Mouse (Mus musculus) embryonic facial prominence, embryonic 11.5 days (tissue): Measurements from ENCODE around the gene Pld3. TPM values are rescaled to one million over a fixed set of nuclear protein-coding genes. Genes with fewer than 3 reads are reported as not detected.
A peak's percentile ranks its signal among the peaks of the same experiment; 100 is the strongest.

Source experiments
- ATAC-seq: fragments of 200-750 bp; cut with Nextera tagmentation; replicated peaks from 2 replicates; pipeline ENCODE4 v1.8.0; 2017; ENCODE audit warnings: low read depth; ENCODE audit not compliant: insufficient number of reproducible peaks, low FRiP score, low TSS enrichment
- DNase-seq: peaks from one replicate; pipeline ENCODE4 v3.0.0-alpha.2; 2015; ENCODE audit warnings: low spot score
- H3K27ac ChIP-seq: fragments of 300-500 bp; sonication (generic); replicated peaks from 2 replicates; pipeline ENCODE4 v1.5.1; 2014; ENCODE audit warnings: mild to moderate bottlenecking, low read depth, low read length, control low read depth
- H3K27me3 ChIP-seq: fragments of 300-500 bp; sonication (generic); 2 replicates; pipeline ENCODE4 v1.6.1; 2014; ENCODE audit warnings: mild to moderate bottlenecking, low read length, moderate library complexity, mixed read lengths; ENCODE audit not compliant: control insufficient read depth, insufficient read depth
- H3K36me3 ChIP-seq: fragments of 300-500 bp; sonication (generic); replicated peaks from 2 replicates; pipeline ENCODE4 v1.6.1; 2014; ENCODE audit warnings: low read depth, mild to moderate bottlenecking, low read length, moderate library complexity, mixed read lengths; ENCODE audit not compliant: control insufficient read depth, insufficient read depth
- H3K4me1 ChIP-seq: fragments of 300-500 bp; sonication (generic); 2 replicates; pipeline ENCODE4 v1.6.1; 2014; ENCODE audit warnings: low read length, mixed read lengths; ENCODE audit not compliant: control insufficient read depth, insufficient read depth
- H3K4me2 ChIP-seq: fragments of 300-500 bp; sonication (generic); 2 replicates; pipeline ENCODE4 v1.6.1; 2014; ENCODE audit warnings: low read depth, mild to moderate bottlenecking, control low read depth, low read length, moderate library complexity
- H3K4me3 ChIP-seq: fragments of 300-500 bp; sonication (generic); 2 replicates; pipeline ENCODE4 v1.5.1; 2014; ENCODE audit warnings: low read depth, low read length, control low read depth
- H3K9ac ChIP-seq: fragments of 300-500 bp; sonication (generic); replicated peaks from 2 replicates; pipeline ENCODE4 v1.6.1; 2014; ENCODE audit warnings: mild to moderate bottlenecking, control low read depth, low read length
- H3K9me3 ChIP-seq: fragments of 300-500 bp; sonication (generic); replicated peaks from 2 replicates; pipeline ENCODE4 v1.6.1; 2016; ENCODE audit warnings: mild to moderate bottlenecking, low read length, inconsistent platforms, mixed read lengths; ENCODE audit not compliant: control insufficient read depth
- WGBS: fragments of 180-500 bp; shearing (Covaris S2); extraction: QIAGEN DNeasy Blood & Tissue Kit; methylation state at CpG from one replicate; pipeline ENCODE4 v1.1.7; 2014; 5-methylcytosine and 5-hydroxymethylcytosine counted together
- polyA plus RNA-seq: library from polyadenylated mRNA; unstranded; fragments of >200 nt; fragmentation: Nextera tagmentation; extraction: Ambion mirVana; gene quantifications from 2 replicates; pipeline ENCODE4 v1.2.1, GENCODE M21; 2014

Gene Pld3
- polyA plus RNA-seq, 1 experiment from 2014 or later = 57.1 TPM

- Histone ChIP-seq H3K4me2 (peak within 1 kb of the TSS; percentile 44), H3K9me3 (no peaks in the 10 kb centered on the region), H3K36me3 (no peaks in the 10 kb centered on the region), H3K4me1 (peaks cover 3% of the 10 kb centered on the region), H3K9ac (peak within 1 kb of the TSS; percentile 66), H3K27ac (peak within 1 kb of the TSS; percentile 78), H3K4me3 (peak within 1 kb of the TSS; percentile 63), H3K27me3 (no peaks in the 10 kb centered on the region)
- DNase-seq (peak; percentile 96), ATAC-seq (peak; percentile 89)
- under 1% methylated on average over 55 of the region's 71 CpGs for WGBS
Measured at GRCm38 (mm10) chr7:27591266-27592216, 38.5 kb upstream of the Pld3 start, which contains the start of gene Akt2. TSS of gene Akt2 (plus strand) at chr7:27591552.

GRCm38 (mm10) chr7:27590566-27591213, 37.7 kb upstream of the Pld3 start:
- Histone ChIP-seq H3K9ac (peak overlapping the region; percentile 66), H3K27ac (peak overlapping the region; percentile 78; the same call in 1 of the 2 replicates), H3K4me2 (peak overlapping the region; percentile 21), H3K36me3 (no peaks in the 10 kb centered on the region), H3K4me3 (peak overlapping the region; percentile 63), H3K27me3 (no peaks in the 10 kb centered on the region), H3K4me1 (peaks cover 3% of the 10 kb centered on the region; the same call in 1 of the 2 replicates), H3K9me3 (no peaks in the 10 kb centered on the region)
- ATAC-seq = no peak
- 62% methylated on average over 4 of the region's 4 CpGs for WGBS
- DNase-seq = no peak

- H3K4me2 ChIP-seq = no peak overlapping the region
- 90% methylated on average over 4 of the region's 4 CpGs for WGBS
- no peak overlapping the region for H3K27ac ChIP-seq
- no peak overlapping the region for H3K9ac ChIP-seq
- no peaks in the 10 kb centered on the region for H3K36me3 ChIP-seq
- no peak overlapping the region for H3K4me3 ChIP-seq
- ATAC-seq (no peak), DNase-seq (no peak)
- no peaks in the 10 kb centered on the region for H3K9me3 ChIP-seq
- H3K27me3 ChIP-seq = no peaks in the 10 kb centered on the region
- H3K4me1 ChIP-seq = peaks cover 3% of the 10 kb centered on the region; the same call in 1 of the 2 replicates
Measured at GRCm38 (mm10) chr7:27590088-27590487, 37.1 kb upstream of the Pld3 start.

GRCm38 (mm10) chr7:27587741-27588140, 34.7 kb upstream of the Pld3 start:
- Histone ChIP-seq H3K4me2 (no peak overlapping the region), H3K27me3 (no peaks in the 10 kb centered on the region), H3K36me3 (no peaks in the 10 kb centered on the region), H3K4me1 (no peaks in the 10 kb centered on the region), H3K9me3 (no peaks in the 10 kb centered on the region), H3K4me3 (no peak overlapping the region), H3K27ac (no peak overlapping the region), H3K9ac (no peak overlapping the region)
- WGBS = 87% methylated on average over 2 of the region's 2 CpGs
- ATAC-seq = no peak
- no peak for DNase-seq

GRCm38 (mm10) chr7:27586861-27587260, 33.8 kb upstream of the Pld3 start:
- H3K4me3 ChIP-seq = no peak overlapping the region
- no peaks in the 10 kb centered on the region for H3K9me3 ChIP-seq
- 62% methylated on average over 2 of the region's 2 CpGs for WGBS
- no peak overlapping the region for H3K27ac ChIP-seq
- DNase-seq = no peak
- H3K36me3 ChIP-seq = no peaks in the 10 kb centered on the region
- no peaks in the 10 kb centered on the region for H3K27me3 ChIP-seq
- H3K9ac ChIP-seq = no peak overlapping the region
- no peaks in the 10 kb centered on the region for H3K4me1 ChIP-seq
- ATAC-seq = no peak
- H3K4me2 ChIP-seq = no peak overlapping the region

GRCm38 (mm10) chr7:27580380-27581174, 27.6 kb upstream of the Pld3 start:
- WGBS = 92% methylated on average over 14 of the region's 14 CpGs
- Histone ChIP-seq H3K4me2 (no peak overlapping the region), H3K9me3 (no peaks in the 10 kb centered on the region), H3K9ac (no peak overlapping the region), H3K27me3 (no peaks in the 10 kb centered on the region), H3K27ac (no peak overlapping the region), H3K4me3 (no peak overlapping the region), H3K36me3 (peaks cover 15% of the 10 kb centered on the region), H3K4me1 (no peaks in the 10 kb centered on the region)
- no peak for ATAC-seq
- DNase-seq = no peak

GRCm38 (mm10) chr7:27578465-27578864, 25.4 kb upstream of the Pld3 start:
- 0 out of 2 replicates have a peak overlapping the region, but pooled peaks have one; percentile 4 for H3K27ac ChIP-seq
- DNase-seq (peak; percentile 58), ATAC-seq (no peak)
- peaks cover 15% of the 10 kb centered on the region for H3K36me3 ChIP-seq
- no peaks in the 10 kb centered on the region for H3K9me3 ChIP-seq
- no peak overlapping the region for H3K9ac ChIP-seq
- 53% methylated on average over 7 of the region's 7 CpGs for WGBS
- no peaks in the 10 kb centered on the region for H3K4me1 ChIP-seq
- no peaks in the 10 kb centered on the region for H3K27me3 ChIP-seq
- H3K4me2 ChIP-seq = no peak overlapping the region
- no peak overlapping the region for H3K4me3 ChIP-seq
